In genomic region chr11:40402249-40402648, GRCm38 (mm10) we compare ENCODE assay signal across 16 mouse cellular contexts.
A peak's percentile ranks its signal among the peaks of the same experiment; 100 is the strongest.
DNase-seq lines count a peak whose midpoint lies in the region; ATAC-seq and TF ChIP-seq lines count a peak whose summit lies in the region.
"Had no signal": no experiment of that assay in that cellular context is flagged by ENCODE, and none has a peak within 500 bp of the region (broad histone marks: within the 10 kb centered on the region; RNA-seq: fewer than 3 reads in every experiment).

No protein-coding gene starts in this region.

- H3K9me3 ChIP-seq in heart, postnatal 0 days (replicated peaks; ENCODE audit: control insufficient read depth, low read length): no peaks in the 10 kb centered on the region
- no peaks in the 10 kb centered on the region for H3K9me3 ChIP-seq in stomach, postnatal 0 days (ENCODE audit: control insufficient read depth, low read length)
- H3K9me3 ChIP-seq: heart, embryonic 15.5 days; liver, embryonic 13.5 days; midbrain, embryonic 12.5 days had no signal

- no peak overlapping the region for H3K27ac ChIP-seq in heart, adult 2 months
- H3K27ac ChIP-seq in heart, postnatal 0 days (ENCODE audit: low read depth): no peak overlapping the region
- H3K27ac ChIP-seq in stomach, postnatal 0 days (replicated peaks): no peak overlapping the region
- H3K27ac ChIP-seq: heart, embryonic 15.5 days; liver, embryonic 13.5 days; midbrain, embryonic 12.5 days had no signal

- no peak for TF ChIP-seq POLR2A in heart, adult 2 months (IDR thresholded peaks at IDR 0.05; ENCODE audit: insufficient read depth, low read depth, low read length)

- no peaks in the 10 kb centered on the region for H3K79me2 ChIP-seq in heart, adult 2 months (replicated peaks; ENCODE audit: control insufficient read depth, insufficient read depth, low read length)

- H3K9ac ChIP-seq in heart, adult 2 months (ENCODE audit: low read depth, low read length): no peak overlapping the region
- H3K9ac ChIP-seq in heart, postnatal 0 days (replicated peaks; ENCODE audit: low read depth, low read length): no peak overlapping the region
- H3K9ac ChIP-seq in stomach, postnatal 0 days (ENCODE audit: low read length): no peak overlapping the region
- H3K9ac ChIP-seq: heart, embryonic 15.5 days; liver, embryonic 13.5 days; midbrain, embryonic 12.5 days had no signal

- ATAC-seq in heart, postnatal 0 days (ENCODE audit: insufficient read depth, low read depth): no peak
- peak; percentile 66; the same call in 1 of the 2 replicates for ATAC-seq in stomach, postnatal 0 days (ENCODE audit: low FRiP score, low TSS enrichment)

- TF ChIP-seq CTCF in heart, adult 2 months (IDR thresholded peaks at IDR 0.05): no peak
- no peak for TF ChIP-seq CTCF in heart, postnatal 0 days (IDR thresholded peaks at IDR 0.05; ENCODE audit: low read depth)
- TF ChIP-seq CTCF in stomach, postnatal 0 days (IDR thresholded peaks at IDR 0.05; ENCODE audit: low read depth): no peak

- peak; percentile 22 for DNase-seq in heart, adult 8-10 months (ENCODE audit: low spot score)
- DNase-seq in heart, adult 2 months: no peak
- DNase-seq in lung, postnatal 25 days (ENCODE audit: low spot score): peak; percentile 16
- DNase-seq in lung, postnatal 10 days: no peak
- DNase-seq in heart, postnatal 0 days (ENCODE audit: low spot score): peak; percentile 31
- no peak for DNase-seq in stomach, postnatal 0 days (ENCODE audit: low spot score)
- DNase-seq in B cell, adult 2 months: no peak
- no peak for DNase-seq in thymus, postnatal 0 days (ENCODE audit: low spot score)
- DNase-seq: adrenal gland, postnatal 36 days; cerebellum, adult 2 months; kidney, postnatal 14 days; liver, embryonic 13.5 days; right cerebral cortex, postnatal 14 days; thymus, postnatal 4 days had no signal

- no peak overlapping the region for H3K4me2 ChIP-seq in heart, postnatal 0 days (ENCODE audit: low read depth, low read length)
- no peak overlapping the region for H3K4me2 ChIP-seq in stomach, postnatal 0 days (replicated peaks; ENCODE audit: low read depth)
- H3K4me2 ChIP-seq: heart, embryonic 15.5 days; liver, embryonic 13.5 days; midbrain, embryonic 12.5 days had no signal

- WGBS in heart, adult 2 months: 39% methylated on average over 1 of the region's 1 CpGs
- WGBS in heart, postnatal 0 days: 37% methylated on average over 1 of the region's 1 CpGs
- 57% methylated on average over 1 of the region's 1 CpGs for WGBS in stomach, postnatal 0 days

- TF ChIP-seq EP300 in heart, adult 2 months (IDR thresholded peaks at IDR 0.05; ENCODE audit: insufficient read depth, low read depth, low read length): no peak
- no peak for TF ChIP-seq EP300 in heart, postnatal 0 days (IDR thresholded peaks at IDR 0.05; ENCODE audit: low read depth)
- TF ChIP-seq EP300 in stomach, postnatal 0 days (optimal IDR thresholded peaks at IDR 0.05): no peak

- no peaks in the 10 kb centered on the region for H3K4me1 ChIP-seq in heart, adult 2 months (ENCODE audit: control insufficient read depth, insufficient read depth, low read length)
- no peaks in the 10 kb centered on the region for H3K4me1 ChIP-seq in heart, postnatal 0 days (ENCODE audit: control insufficient read depth, insufficient read depth)
- H3K4me1 ChIP-seq in stomach, postnatal 0 days (replicated peaks; ENCODE audit: control insufficient read depth, insufficient read depth): no peaks in the 10 kb centered on the region
- H3K4me1 ChIP-seq: heart, embryonic 15.5 days; liver, embryonic 13.5 days; midbrain, embryonic 12.5 days had no signal

- no peaks in the 10 kb centered on the region for H3K36me3 ChIP-seq in heart, adult 2 months (ENCODE audit: control insufficient read depth, insufficient read depth, low read length)
- no peaks in the 10 kb centered on the region for H3K36me3 ChIP-seq in heart, postnatal 0 days (replicated peaks; ENCODE audit: control insufficient read depth, insufficient read depth, low read length)
- no peaks in the 10 kb centered on the region for H3K36me3 ChIP-seq in stomach, postnatal 0 days (ENCODE audit: control insufficient read depth, insufficient read depth, low read length)
- H3K36me3 ChIP-seq: heart, embryonic 15.5 days; liver, embryonic 13.5 days; midbrain, embryonic 12.5 days had no signal

- no peaks in the 10 kb centered on the region for H3K27me3 ChIP-seq in heart, adult 2 months (ENCODE audit: control insufficient read depth, insufficient read depth, low read length)
- H3K27me3 ChIP-seq in heart, postnatal 0 days (ENCODE audit: control insufficient read depth, insufficient read depth, low read length): no peaks in the 10 kb centered on the region
- H3K27me3 ChIP-seq in stomach, postnatal 0 days (ENCODE audit: control insufficient read depth, insufficient read depth, low read length): no peaks in the 10 kb centered on the region
- H3K27me3 ChIP-seq: heart, embryonic 15.5 days; liver, embryonic 13.5 days; midbrain, embryonic 12.5 days had no signal

- no peak overlapping the region for H3K4me3 ChIP-seq in heart, adult 2 months
- H3K4me3 ChIP-seq in heart, postnatal 0 days (ENCODE audit: low read depth, low read length): no peak overlapping the region
- H3K4me3 ChIP-seq in stomach, postnatal 0 days (ENCODE audit: low read depth, low read length): no peak overlapping the region
- H3K4me3 ChIP-seq: heart, embryonic 15.5 days; liver, embryonic 13.5 days; midbrain, embryonic 12.5 days had no signal

- intact Hi-C loops in heart, adult 2 months (cut with DNase I): no loop called here

Comparison
In these comparisons a context has a peak if more than half of its experiments do, and no peak if none do; other contexts are left out.
1. DNase-seq: peak in heart, adult 8-10 months (single experiment), lung, postnatal 25 days (single experiment) and heart, postnatal 0 days (single experiment); none in heart, adult 2 months (0 of 2), lung, postnatal 10 days (single experiment), stomach, postnatal 0 days (single experiment), B cell, adult 2 months (0 of 2) and thymus, postnatal 0 days (single experiment).